7 mouse cellular contexts compared by ENCODE assay signal in genomic region chr14:27596265-27596664, GRCm38 (mm10). TPM values are rescaled to one million over a fixed set of nuclear protein-coding genes. Genes with fewer than 3 reads are reported as not detected.
DNase-seq lines count a peak whose midpoint lies in the region; ATAC-seq lines count a peak whose summit lies in the region.

No protein-coding gene starts in this region.

- no peak overlapping the region for H3K9ac ChIP-seq in hindbrain, embryonic 13.5 days

- peak; percentile 59; the same call in 1 of the 2 replicates for ATAC-seq in hindbrain, embryonic 13.5 days (ENCODE audit: low FRiP score)

- peak; percentile 50 for DNase-seq in MN1 (ENCODE audit: low spot score)
- peak; percentile 83 for DNase-seq in brain, adult 2 months (ENCODE audit: low read depth, low spot score)
- DNase-seq in forebrain, embryonic 10.5 days (ENCODE audit: extremely low spot score, low spot score) = peak; percentile 74
- DNase-seq in left cerebral cortex, adult 18-20 months (ENCODE audit: low spot score in 2 of 2) = peak; percentile 30 to 67
- DNase-seq in mesoderm, embryonic 11.5 days (ENCODE audit: low read depth, low spot score) = peak; percentile 93
- peak; percentile 42 to 43 for DNase-seq in spleen, postnatal 36 days (ENCODE audit: low spot score in 2 of 2)

- no peak overlapping the region for H3K27ac ChIP-seq in forebrain, embryonic 10.5 days
- no peak overlapping the region for H3K27ac ChIP-seq in hindbrain, embryonic 13.5 days

- H3K9me3 ChIP-seq in forebrain, embryonic 10.5 days = no peaks in the 10 kb centered on the region
- 0 out of 2 replicates have a peak, but pooled peaks cover 2% of the 10 kb centered on the region for H3K9me3 ChIP-seq in hindbrain, embryonic 13.5 days

- no peaks in the 10 kb centered on the region for H3K36me3 ChIP-seq in forebrain, embryonic 10.5 days (replicated peaks)
- H3K36me3 ChIP-seq in hindbrain, embryonic 13.5 days = no peaks in the 10 kb centered on the region

- 10% methylated on average over 7 of the region's 7 CpGs for WGBS in forebrain, embryonic 10.5 days
- WGBS in hindbrain, embryonic 13.5 days = 5% methylated on average over 7 of the region's 7 CpGs

- no peaks in the 10 kb centered on the region for H3K4me1 ChIP-seq in forebrain, embryonic 10.5 days
- H3K4me1 ChIP-seq in hindbrain, embryonic 13.5 days (replicated peaks) = no peaks in the 10 kb centered on the region

- no peak overlapping the region for H3K4me2 ChIP-seq in hindbrain, embryonic 13.5 days

- no peaks in the 10 kb centered on the region for H3K27me3 ChIP-seq in forebrain, embryonic 10.5 days (ENCODE audit: poor library complexity, severe bottlenecking)
- H3K27me3 ChIP-seq in hindbrain, embryonic 13.5 days = no peaks in the 10 kb centered on the region

- H3K4me3 ChIP-seq in forebrain, embryonic 10.5 days = no peak overlapping the region
- no peak overlapping the region for H3K4me3 ChIP-seq in hindbrain, embryonic 13.5 days

RNA-seq across cellular contexts. Expression of gene Erc2, which starts 26.0 kb away (rescaled TPM):
- 7.8 and 9.1 TPM in 2 replicates for polyA plus RNA-seq in forebrain, embryonic 10.5 days (2016; fragmentation: Nextera tagmentation; extraction: Ambion mirVana)
- polyA plus RNA-seq in hindbrain, embryonic 13.5 days (2015; fragmentation: Nextera tagmentation; extraction: Ambion mirVana) = 79.8 and 82.7 TPM in 2 replicates
- total RNA-seq in left cerebral cortex, adult 18-20 months (2021) = 100 to 1,000 TPM; 183 to 210 TPM

Comparison
In these comparisons a context has a peak if more than half of its experiments do, and no peak if none do; other contexts are left out.
1. DNase-seq: peak in every context shown above with its lines; median percentile 93 in mesoderm, embryonic 11.5 days; 83 in brain, adult 2 months; 74 in forebrain, embryonic 10.5 days; 50 in MN1; 48 in left cerebral cortex, adult 18-20 months; 42 in spleen, postnatal 36 days.